Mouse (Mus musculus) induced T-regulatory cell, adult 2 months (primary cell): ENCODE results near the gene Ppp1r3c.
"Not testable (repeated sequence)": the region's sequence is repeated elsewhere in the genome, so short reads cannot be mapped to it uniquely, and the experiment has no call there.

Source experiments
- DNase-seq: peaks from one replicate; pipeline ENCODE4 v3.0.0-alpha.2; 2012; ENCODE audit warnings: low read depth

Ppp1r3c gene

DNA sequence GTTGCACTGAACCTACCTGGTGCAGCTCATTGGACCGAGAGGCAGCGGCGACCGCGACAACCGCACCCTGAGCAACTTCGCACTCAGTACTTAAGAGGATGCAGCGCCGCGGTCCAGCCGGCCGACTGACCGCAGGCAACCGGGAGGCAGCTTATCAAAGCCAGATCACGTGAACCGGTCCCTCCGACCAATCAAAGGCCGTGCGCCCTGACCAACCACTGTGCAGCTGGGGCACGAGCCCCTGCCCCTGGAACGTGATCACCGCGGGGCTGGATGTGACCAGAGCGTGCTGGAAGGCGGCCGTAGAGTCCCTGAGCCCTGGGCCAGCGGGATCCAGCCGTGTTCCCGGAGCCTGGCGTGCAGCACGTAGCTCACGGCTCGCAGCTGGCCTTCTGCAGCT, at the start of gene Ppp1r3c:
Gene Ppp1r3c, minus strand, starts transcription at position 117 of the 400 bp plus-strand sequence.
- peak; percentile 2 for DNase-seq

DNA sequence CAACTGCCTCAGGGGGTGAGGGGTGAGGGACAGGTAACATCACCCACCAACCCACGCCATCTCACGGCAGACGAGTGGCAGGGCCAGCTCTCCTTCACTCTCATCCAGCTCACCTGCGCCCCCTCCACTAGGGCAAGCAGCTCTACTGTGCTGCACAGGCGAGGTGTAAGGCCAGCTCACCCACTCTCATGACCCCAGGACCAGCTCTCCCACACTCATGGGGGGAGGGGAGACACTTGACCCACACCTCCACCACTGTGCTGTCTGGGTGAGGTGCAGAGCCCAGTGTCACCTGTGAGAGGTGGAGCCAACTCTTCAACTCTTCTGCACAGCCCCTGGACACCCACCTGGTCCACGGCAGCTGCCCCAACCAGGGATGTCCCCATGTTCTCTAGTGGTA, 46.7 kb upstream of the Ppp1r3c start:
- no peak for DNase-seq

DNA sequence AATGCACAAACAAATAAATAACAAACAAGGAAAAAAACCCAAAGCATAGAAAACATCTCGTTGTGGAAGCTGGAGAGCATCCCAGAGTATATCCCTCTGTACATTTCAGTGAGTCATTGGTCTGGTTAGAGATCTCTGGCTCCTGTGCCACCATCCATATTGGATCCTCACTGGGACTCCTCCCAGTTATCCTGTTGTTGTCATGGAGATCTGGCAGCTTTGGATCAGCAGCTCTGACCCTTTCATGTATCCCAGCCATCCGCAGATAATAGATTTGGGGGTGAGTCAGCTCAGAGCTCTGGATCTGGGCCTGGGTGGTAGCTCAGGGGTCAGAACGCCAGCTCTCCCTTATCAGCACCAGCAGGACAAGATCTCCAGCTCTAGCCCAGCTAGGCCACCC, 46.1 kb upstream of the Ppp1r3c start:
- DNase-seq: no peak

GRCm38 (mm10) chr19:36781996-36782395, 45.5 kb upstream of the Ppp1r3c start:
- no peak for DNase-seq

GRCm38 (mm10) chr19:36780375-36780774, 43.9 kb upstream of the Ppp1r3c start:
- DNase-seq: no peak

DNA sequence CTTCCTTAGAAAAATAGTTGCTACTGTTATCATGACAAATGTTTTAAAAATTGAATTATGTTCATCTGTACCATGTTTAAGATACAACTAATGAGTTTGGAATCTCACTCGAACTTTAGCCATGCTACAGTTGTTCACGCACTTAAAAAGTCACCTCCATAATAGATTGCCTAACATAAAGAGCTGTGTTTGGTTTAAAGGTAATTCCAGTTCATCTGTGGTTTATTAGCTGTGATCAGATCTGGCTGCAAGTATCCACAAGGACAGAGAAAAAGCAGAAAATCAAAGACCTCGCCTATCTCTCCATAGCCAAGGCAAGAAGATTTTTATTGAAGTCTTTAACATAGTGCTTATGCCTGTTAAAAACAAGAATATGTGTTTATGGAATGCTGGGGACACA, 43.3 kb upstream of the Ppp1r3c start:
- DNase-seq: no peak

- DNase-seq: no peak
Measured at GRCm38 (mm10) chr19:36775531-36775930, 39.1 kb upstream of the Ppp1r3c start.

- DNase-seq: no peak
Measured at GRCm38 (mm10) chr19:36773716-36774459, 37.4 kb upstream of the Ppp1r3c start.

- no peak for DNase-seq
Measured at GRCm38 (mm10) chr19:36768084-36768483, 31.6 kb upstream of the Ppp1r3c start.

- DNase-seq: no peak
Measured at GRCm38 (mm10) chr19:36764451-36764850, 28.0 kb upstream of the Ppp1r3c start.

DNA sequence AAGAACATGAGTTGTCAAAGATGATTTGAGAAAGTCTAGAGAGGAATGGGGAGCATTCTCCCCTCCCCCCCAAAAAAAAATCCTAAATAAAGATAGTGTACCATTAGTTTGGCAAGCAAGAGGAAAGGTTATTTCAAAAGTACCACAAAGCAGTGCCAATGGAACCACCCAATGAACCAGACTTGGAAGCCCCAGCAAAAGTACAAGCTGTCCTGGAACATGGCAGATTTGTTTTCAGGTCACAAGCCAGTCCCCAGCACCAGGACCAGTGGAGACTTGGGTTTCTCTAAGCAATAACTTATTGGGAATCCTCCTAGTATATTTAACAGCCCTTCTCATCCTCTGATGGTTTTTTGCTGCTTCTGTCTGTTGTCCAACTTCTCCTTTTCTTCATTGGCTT, 12.5 kb upstream of the Ppp1r3c start:
- no peak for DNase-seq

GRCm38 (mm10) chr19:36742331-36742730, 5.9 kb upstream of the Ppp1r3c start:
- no peak for DNase-seq

- DNase-seq: peak; percentile 3
Measured at GRCm38 (mm10) chr19:36739566-36740211, 3.2 kb upstream of the Ppp1r3c start.

GRCm38 (mm10) chr19:36738009-36738408, 1.6 kb upstream of the Ppp1r3c start:
- peak; percentile 5 for DNase-seq

GRCm38 (mm10) chr19:36737087-36737486, 634 bp upstream of the Ppp1r3c start:
- DNase-seq: no peak

DNA sequence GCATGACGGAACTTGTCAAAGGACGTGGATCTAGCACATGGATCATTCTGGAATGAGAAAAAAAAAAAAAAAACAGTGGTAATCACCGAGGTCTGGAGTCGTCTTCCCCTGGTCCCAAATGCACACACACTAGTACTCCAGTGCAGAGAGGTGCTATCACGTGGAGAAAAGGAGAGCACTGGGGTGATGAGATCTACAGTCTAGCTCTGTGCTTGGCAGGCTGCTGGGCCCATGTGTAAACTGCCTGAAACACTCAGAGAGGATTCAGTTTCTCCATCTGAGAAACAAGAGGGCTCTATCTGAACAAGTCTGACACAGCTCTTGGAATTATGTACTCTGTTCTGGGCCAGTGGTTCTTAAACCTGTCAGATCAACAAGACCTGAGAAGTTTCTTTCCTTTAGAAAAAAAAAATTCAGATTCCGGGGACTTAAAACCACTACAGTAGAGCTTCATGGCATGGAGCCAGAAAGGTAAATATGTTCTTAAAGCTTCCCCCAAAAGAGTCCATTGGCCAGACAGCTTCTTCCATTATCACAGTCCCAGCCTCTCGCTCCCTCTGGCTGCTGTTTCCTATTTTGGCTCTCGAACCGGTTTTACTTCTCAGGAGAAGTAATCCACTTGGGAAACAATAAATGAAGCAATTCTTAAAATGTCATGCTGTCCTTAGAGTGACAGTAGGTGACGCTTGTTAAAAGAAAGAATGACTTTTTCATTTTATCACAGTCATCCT, 2.0 kb downstream of the Ppp1r3c start:
- no peak for DNase-seq

DNA sequence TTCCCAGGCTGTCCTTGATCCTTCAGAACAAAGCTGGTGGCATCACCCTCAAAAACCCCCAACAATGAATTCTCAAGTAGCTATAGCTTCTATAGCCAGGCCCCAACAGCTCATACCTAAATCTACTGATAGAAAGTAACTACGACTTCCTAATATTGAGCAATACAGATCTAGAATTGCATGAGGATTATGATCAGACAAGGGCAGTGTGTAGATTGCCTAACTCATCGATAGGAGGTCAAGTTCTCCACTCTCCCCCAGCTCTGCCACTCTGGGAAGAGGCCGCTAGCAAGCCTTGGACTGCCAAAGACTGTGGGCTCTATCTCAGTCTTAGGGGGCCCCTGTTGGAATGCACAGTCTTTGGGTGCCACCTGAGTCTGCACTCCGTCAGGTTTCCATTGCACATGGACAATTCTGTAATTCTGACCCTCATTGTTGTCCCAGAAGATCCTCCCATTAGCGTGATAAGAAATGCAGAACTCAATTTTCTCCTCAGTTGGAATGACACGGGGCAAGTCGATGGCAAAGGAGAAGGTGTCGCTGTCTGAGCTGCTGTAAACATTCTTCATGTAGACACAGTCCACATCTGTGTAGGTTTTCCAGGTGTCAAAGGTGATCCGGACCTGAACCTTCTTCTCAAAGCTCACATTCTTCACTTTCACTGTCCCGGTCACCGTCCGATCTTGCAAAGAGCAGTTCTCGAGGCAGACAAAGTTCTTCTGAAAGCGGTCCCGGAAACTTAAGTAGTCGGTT, 3.1 kb downstream of the Ppp1r3c start:
- DNase-seq: no peak

DNA sequence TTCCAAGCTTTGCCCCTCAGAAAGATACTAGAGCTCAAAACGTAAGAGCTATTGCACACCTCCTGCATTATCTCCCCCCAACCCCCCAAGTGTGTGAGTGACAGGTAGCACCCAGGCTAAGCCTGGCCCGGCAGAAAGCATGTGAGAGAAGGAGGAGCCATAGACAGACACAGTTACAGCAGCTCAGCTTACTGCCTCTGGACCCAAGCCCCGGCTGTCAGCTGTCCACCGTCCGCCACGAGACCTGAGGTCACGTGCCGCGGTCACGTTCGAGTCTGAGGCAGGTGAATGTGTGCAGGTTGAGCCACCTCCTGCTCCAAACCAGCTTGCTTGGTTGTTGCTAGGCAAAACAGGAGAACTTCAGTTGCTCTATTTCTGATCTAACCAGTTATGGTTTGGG, 5.1 kb downstream of the Ppp1r3c start:
- no peak for DNase-seq

DNA sequence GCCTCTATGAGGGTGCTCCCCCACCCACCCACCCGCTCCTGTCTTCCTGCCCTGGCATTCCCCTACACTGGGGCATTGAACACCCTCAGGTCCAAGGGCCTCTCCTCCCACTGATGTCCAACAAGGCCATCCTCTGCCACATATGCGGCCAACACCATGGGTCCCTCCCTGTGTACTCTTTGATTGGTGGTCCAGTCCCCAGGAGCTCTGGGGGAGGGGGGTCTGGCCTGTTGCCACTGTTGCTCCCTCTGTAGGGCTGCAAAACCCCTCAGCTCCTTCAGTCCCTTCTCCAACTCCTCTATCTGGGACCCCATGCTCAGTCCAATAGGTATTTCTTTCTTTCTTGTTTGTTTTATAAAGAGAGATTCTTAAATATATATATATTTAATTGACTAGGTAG, 6.0 kb downstream of the Ppp1r3c start:
- not testable (repeated sequence) for DNase-seq

DNA sequence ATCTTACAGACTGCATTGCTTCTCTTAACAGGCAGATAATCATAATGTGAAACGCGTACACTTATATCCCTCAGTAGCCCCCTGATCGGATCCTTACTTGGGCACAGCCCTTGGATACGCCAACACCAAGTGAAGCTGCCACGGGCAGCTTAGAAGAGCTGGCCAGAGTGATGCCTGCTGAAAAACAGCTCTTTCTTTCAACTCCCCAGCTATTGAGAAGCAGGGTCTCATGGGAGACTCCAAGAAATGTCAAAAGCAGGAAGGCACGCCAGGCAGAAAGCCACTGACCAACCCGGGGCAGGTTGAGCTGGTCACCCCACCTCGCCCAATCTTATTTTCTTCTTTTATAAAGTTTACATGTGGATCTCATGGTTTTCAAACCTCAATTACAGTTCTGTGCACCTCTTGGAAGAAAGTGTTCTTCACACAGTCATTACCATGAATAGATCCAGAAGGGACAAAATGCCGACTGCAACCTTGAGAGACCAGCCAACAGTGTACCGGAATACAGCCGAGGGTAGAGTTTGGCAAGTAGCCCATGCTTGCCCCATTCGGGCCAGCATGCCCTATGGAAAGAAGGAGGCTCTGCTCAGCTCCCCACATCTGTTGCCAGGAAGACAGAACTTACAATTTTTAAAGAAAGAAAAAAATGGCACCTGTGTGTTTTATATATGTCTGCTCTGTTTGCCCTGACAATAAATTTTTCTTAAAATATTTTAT, 7.6 kb downstream of the Ppp1r3c start:
- DNase-seq: no peak

GRCm38 (mm10) chr19:36724970-36725369, 11.5 kb downstream of the Ppp1r3c start:
- no peak for DNase-seq

GRCm38 (mm10) chr19:36721139-36721538, 15.3 kb downstream of the Ppp1r3c start:
- no peak for DNase-seq
